Mouse (Mus musculus): Measurements from ENCODE around the gene Arid3c. TPM values are rescaled to one million over a fixed set of nuclear protein-coding genes. Genes with fewer than 3 reads are reported as not detected.
"Not testable (repeated sequence)": the region's sequence is repeated elsewhere in the genome, so short reads cannot be mapped to it uniquely, and the experiment has no call there.

Gene Arid3c
- polyA plus RNA-seq, 1 experiment = not detected

DNA sequence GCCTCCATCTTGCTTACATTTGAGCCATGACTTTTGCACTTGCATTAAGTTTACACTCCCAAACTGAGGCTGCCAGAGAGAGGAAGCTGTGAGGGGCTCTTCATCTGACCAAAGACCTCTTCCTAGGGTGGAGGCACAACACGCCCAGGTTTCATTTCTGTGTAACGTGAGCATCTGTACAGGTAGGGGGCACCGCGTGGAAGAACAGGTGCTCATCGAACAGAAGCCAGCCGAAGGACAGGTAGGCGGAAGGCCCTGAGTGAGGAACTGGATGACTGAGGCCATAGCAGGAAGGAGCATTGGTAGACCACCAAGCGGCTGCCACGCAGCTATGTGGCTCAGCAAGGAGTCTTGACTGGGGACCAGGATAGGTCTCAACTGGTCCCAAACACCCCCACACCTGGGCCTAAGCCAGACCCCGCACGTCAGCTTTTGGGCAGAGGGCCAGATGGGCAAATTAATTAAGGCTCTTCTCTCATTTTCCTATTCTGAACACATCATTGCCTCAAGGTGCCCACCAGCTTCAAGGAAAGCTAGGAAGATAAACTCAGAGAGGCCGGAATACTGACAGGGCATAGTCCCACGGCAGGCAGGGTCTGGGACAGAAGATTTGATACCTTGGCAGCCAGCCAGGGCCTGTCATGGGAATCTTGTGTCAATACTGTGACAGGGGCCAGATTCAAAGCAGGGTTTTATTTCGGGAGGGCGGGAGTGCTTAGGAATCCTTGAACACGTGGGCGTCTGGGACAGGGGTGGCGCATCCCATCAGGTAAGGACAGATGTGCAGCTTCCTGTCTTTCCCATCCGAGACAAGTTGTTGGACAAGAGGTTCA, 24.8 kb downstream of the Arid3c start:
- H3K27ac ChIP-seq (ENCODE audit: insufficient read depth, low read depth, low read length) = no peak overlapping the region
- WGBS = 68% methylated on average over 19 of the region's 19 CpGs
- DNase-seq = no peak
- H3K4me3 ChIP-seq (ENCODE audit: insufficient read depth, low read depth, low read length) = no peak overlapping the region
- H3K4me1 ChIP-seq (ENCODE audit: control insufficient read depth, insufficient read depth, low read length) = no peaks in the 10 kb centered on the region
- H3K27me3 ChIP-seq (replicated peaks; ENCODE audit: control insufficient read depth, insufficient read depth, low read length) = no peaks in the 10 kb centered on the region
- TF ChIP-seq CTCF (conservative IDR thresholded peaks at IDR 0.05; ENCODE audit: insufficient read depth, insufficient read length, low read depth, low read length) (no peak), POLR2A (IDR thresholded peaks at IDR 0.05; ENCODE audit: low read depth, low read length) (no peak)
- no peaks in the 10 kb centered on the region for H3K36me3 ChIP-seq (ENCODE audit: control insufficient read depth, insufficient read depth, low read length)

DNA sequence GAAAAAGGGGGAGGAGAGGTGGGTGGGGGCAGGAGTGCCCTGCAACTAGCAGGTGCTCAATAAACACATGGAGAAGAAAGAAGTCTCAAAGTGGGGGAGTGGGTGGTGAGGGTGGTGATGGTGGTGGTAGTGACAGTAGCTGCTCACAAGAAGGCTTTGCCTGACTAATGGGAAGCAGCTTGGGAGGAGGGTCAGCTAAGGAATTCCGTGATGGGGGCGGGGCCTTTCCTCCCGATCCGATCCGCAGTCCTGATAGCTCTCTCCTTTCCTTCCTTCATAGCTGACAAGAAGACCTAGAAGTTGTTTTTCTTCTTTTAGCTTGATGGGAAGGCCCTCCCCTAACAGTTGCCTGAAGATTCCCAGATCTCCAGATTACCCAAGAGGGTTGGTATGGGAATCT, 26.3 kb downstream of the Arid3c start:
- Histone ChIP-seq H3K4me3 (ENCODE audit: insufficient read depth, low read depth, low read length) (no peak overlapping the region), H3K27me3 (replicated peaks; ENCODE audit: control insufficient read depth, insufficient read depth, low read length) (no peaks in the 10 kb centered on the region), H3K36me3 (ENCODE audit: control insufficient read depth, insufficient read depth, low read length) (no peaks in the 10 kb centered on the region), H3K27ac (ENCODE audit: insufficient read depth, low read depth, low read length) (no peak overlapping the region), H3K4me1 (ENCODE audit: control insufficient read depth, insufficient read depth, low read length) (no peaks in the 10 kb centered on the region)
- TF ChIP-seq POLR2A (IDR thresholded peaks at IDR 0.05; ENCODE audit: low read depth, low read length) = no peak
- no peak for TF ChIP-seq CTCF (conservative IDR thresholded peaks at IDR 0.05; ENCODE audit: insufficient read depth, insufficient read length, low read depth, low read length)
- DNase-seq = peak; percentile 25
- WGBS = 12% methylated on average over 5 of the region's 5 CpGs

DNA sequence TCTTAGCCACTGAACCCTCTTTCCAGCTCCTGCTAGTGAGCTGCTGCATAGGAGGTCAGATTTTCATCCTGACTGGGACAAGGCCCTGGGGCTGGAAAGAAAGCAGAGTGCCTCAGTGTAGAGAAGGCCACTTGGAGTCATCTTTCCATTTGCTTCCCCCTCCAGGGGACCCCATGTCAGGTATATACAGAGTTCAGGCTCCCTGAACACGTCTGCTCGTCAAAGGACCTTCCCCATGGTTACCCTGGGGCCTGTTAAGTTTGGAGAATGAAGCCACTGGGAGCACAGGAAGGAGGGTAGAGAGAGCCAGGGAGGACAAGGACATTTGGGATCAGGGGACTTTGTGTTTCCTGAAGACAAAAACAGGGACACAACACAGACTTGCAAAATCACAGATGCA, 28.7 kb downstream of the Arid3c start:
- not testable (repeated sequence) for H3K4me1 ChIP-seq (ENCODE audit: control insufficient read depth, insufficient read depth, low read length); H3K27me3 ChIP-seq (replicated peaks; ENCODE audit: control insufficient read depth, insufficient read depth, low read length); H3K27ac ChIP-seq (ENCODE audit: insufficient read depth, low read depth, low read length); H3K36me3 ChIP-seq (ENCODE audit: control insufficient read depth, insufficient read depth, low read length); DNase-seq; H3K4me3 ChIP-seq (ENCODE audit: insufficient read depth, low read depth, low read length)
- WGBS = 84% methylated on average over 2 of the region's 2 CpGs

DNA sequence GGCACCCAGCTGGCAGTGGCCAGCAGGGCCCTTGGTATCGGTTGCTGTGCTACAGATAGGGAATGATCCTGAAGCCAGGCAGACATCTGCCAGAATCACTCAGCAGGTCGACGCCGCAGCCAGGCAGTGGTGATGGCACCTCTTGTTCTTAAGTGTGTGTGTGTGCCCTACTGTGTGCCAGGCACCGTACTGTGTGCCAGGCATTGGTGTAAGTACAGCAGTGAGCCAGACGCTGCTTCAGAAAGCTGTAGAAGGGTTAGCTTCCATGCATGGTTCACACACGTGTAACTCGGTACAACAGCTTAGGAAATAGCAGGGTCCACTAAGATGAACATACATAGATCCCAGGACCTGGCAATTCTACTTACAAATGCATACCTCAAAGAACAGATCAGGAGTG, 30.7 kb downstream of the Arid3c start:
- H3K4me3 ChIP-seq (ENCODE audit: insufficient read depth, low read depth, low read length); H3K4me1 ChIP-seq (ENCODE audit: control insufficient read depth, insufficient read depth, low read length); DNase-seq; H3K27ac ChIP-seq (ENCODE audit: insufficient read depth, low read depth, low read length); H3K36me3 ChIP-seq (ENCODE audit: control insufficient read depth, insufficient read depth, low read length); H3K27me3 ChIP-seq (replicated peaks; ENCODE audit: control insufficient read depth, insufficient read depth, low read length): not testable (repeated sequence)
- 76% methylated on average over 7 of the region's 8 CpGs for WGBS

DNA sequence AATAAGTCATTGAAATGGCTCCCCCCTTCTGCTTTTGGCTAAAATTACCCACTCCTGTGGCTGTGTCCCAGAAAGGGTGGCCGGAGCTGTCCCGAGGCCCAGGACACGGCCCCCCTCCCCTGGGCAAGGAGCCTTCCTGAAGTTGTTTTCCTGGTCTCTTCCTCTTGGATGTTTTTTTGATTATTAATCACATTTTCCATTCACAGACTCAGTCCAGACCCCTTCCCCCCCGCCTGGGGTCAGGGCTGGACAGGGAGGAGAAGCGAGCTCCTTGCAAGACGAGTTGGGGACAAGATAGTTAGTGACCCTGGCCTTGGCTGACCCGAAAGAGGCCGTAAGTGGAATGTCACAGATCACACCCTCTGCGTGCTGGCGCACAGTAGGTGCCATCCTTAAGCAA, 31.2 kb downstream of the Arid3c start, which contains the start of gene Il11ra1:
Gene Il11ra1, plus strand, starts transcription at position 207 of the 400 bp plus-strand sequence.
- H3K4me1 ChIP-seq (ENCODE audit: control insufficient read depth, insufficient read depth, low read length); H3K27ac ChIP-seq (ENCODE audit: insufficient read depth, low read depth, low read length); DNase-seq; H3K36me3 ChIP-seq (ENCODE audit: control insufficient read depth, insufficient read depth, low read length); H3K27me3 ChIP-seq (replicated peaks; ENCODE audit: control insufficient read depth, insufficient read depth, low read length); H3K4me3 ChIP-seq (ENCODE audit: insufficient read depth, low read depth, low read length): not testable (repeated sequence)
- 67% methylated on average over 10 of the region's 10 CpGs for WGBS

DNA sequence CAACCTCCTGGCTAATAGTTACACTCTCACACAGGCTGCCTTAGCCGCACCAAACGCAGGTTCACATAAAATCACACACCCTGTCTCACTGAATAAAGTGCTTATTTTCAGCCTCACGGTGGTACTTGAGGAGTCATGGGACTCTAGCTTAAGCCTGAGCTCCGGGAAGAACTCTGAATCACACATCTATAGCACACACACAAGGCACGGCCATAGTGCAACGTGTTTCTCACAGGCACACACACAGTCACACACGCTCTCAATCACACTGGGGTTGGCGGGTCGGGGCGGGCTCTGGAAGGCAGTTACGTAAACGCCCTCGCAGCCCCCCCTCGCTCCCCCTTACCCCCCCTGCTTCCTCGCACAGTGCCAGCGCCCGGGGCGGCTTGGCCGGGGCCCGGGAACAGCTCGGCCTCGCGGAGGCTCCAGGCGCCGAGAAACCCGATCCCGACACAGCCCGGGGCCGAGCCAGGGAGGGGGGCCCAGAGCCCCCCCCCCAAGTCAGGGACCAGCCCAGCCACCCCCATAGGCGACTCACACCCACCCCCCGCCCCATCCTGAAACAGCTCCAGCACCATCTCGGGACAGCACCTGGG, 32.4 kb downstream of the Arid3c start:
- H3K27ac ChIP-seq (ENCODE audit: insufficient read depth, low read depth, low read length); H3K4me3 ChIP-seq (ENCODE audit: insufficient read depth, low read depth, low read length); H3K27me3 ChIP-seq (replicated peaks; ENCODE audit: control insufficient read depth, insufficient read depth, low read length); H3K36me3 ChIP-seq (ENCODE audit: control insufficient read depth, insufficient read depth, low read length); H3K4me1 ChIP-seq (ENCODE audit: control insufficient read depth, insufficient read depth, low read length): not testable (repeated sequence)
- peak; percentile 49 for DNase-seq
- WGBS = 11% methylated on average over 25 of the region's 32 CpGs

DNA sequence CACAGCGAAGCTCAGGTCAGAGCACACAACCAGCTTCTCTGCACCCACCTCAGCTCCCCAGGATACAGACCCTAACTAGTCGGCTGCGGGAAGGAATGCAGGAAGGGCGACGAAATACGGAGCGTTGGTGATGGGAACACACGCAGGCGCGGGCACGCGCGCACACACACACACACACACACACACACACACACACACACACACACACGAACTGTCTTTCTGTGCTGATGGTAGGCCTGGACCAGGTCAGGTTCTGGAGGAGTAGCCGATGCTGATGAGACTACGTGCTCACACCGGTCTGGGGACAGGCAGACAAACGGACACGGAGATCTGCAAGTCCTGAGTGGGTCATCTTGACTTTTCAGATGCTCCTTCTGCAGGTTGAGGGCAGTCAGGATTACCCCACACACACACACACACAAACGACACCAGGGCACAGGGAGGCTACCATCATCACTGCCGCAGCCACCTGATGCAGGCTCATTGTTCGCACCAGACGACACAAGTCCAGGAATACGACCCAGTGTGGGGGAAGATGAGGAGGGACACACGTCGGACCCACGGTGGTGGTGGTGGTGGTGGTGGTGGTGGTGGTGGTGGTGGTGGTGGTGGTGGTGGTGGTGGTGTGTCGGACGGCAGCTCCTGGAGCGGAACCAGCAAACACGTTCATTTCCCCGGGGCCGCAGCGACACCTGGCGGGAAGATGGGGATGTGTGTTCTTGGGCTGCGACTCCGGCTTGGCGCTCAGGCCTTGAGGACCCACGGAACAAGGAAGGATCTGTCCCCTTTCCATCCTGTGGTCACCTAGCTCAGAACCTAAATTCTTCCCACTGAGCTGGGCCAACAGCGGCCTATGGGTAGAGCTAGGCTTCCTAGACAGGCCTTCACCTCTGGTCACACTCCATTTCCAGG, 33.8 kb downstream of the Arid3c start, which contains the start of gene Cntfr:
Gene Cntfr, minus strand, starts transcription at position 160 of the 912 bp plus-strand sequence.
- H3K36me3 ChIP-seq (ENCODE audit: control insufficient read depth, insufficient read depth, low read length); H3K27ac ChIP-seq (ENCODE audit: insufficient read depth, low read depth, low read length); H3K27me3 ChIP-seq (replicated peaks; ENCODE audit: control insufficient read depth, insufficient read depth, low read length); H3K4me1 ChIP-seq (ENCODE audit: control insufficient read depth, insufficient read depth, low read length): not testable (repeated sequence)
- peak; percentile 64 for TF ChIP-seq CTCF (conservative IDR thresholded peaks at IDR 0.05; ENCODE audit: insufficient read depth, insufficient read length, low read depth, low read length)
- H3K4me3 ChIP-seq (ENCODE audit: insufficient read depth, low read depth, low read length) = peak within 1 kb of the TSS; percentile 21; the same call in 1 of the 2 replicates
- peak; percentile 83 for DNase-seq
- 35% methylated on average over 33 of the region's 40 CpGs for WGBS

DNA sequence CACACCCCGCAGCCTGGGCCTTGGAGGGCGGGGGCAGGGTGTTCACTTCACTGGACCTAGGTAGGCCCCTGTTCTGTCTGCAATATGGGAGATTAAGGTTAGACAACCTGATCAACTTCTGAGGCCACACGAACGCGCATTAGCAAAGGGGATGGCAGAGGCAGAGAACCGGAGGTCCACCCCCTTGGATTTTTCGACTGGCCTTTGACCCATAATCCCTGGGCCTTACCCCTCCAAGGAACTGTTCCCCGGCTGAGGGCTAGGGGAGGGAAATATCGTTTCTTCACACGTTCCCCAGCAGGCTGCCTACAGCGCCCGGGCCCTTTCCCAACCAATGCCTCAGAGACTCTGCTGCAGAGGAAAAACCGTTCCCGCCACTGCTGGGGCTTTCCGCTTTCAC, 34.5 kb downstream of the Arid3c start:
- H3K27me3 ChIP-seq (replicated peaks; ENCODE audit: control insufficient read depth, insufficient read depth, low read length); H3K36me3 ChIP-seq (ENCODE audit: control insufficient read depth, insufficient read depth, low read length); H3K4me1 ChIP-seq (ENCODE audit: control insufficient read depth, insufficient read depth, low read length); H3K27ac ChIP-seq (ENCODE audit: insufficient read depth, low read depth, low read length); DNase-seq; H3K4me3 ChIP-seq (ENCODE audit: insufficient read depth, low read depth, low read length): not testable (repeated sequence)
- 46% methylated on average over 15 of the region's 15 CpGs for WGBS

DNA sequence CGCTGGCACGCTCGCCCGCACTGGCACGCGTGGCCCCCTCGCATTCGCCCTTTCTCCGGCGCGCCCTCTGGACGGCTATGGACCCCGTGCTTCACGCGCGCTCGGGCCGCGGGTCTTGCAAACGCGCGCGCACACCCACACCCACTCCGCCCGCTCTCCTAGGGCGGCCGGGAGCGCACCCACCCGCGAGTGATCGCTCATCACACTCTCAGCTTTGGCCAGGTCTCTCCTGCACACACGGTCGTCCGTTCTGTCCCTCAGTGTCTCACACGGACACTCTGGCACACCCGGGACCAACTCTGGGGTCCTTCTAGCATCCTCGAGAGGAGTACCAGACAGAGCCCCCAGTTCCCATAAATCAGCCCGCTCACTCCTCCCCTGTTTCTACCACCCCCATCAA, 35.1 kb downstream of the Arid3c start:
- H3K27me3 ChIP-seq (replicated peaks; ENCODE audit: control insufficient read depth, insufficient read depth, low read length); H3K27ac ChIP-seq (ENCODE audit: insufficient read depth, low read depth, low read length); DNase-seq; H3K36me3 ChIP-seq (ENCODE audit: control insufficient read depth, insufficient read depth, low read length); H3K4me1 ChIP-seq (ENCODE audit: control insufficient read depth, insufficient read depth, low read length); H3K4me3 ChIP-seq (ENCODE audit: insufficient read depth, low read depth, low read length): not testable (repeated sequence)
- WGBS = 15% methylated on average over 17 of the region's 38 CpGs

DNA sequence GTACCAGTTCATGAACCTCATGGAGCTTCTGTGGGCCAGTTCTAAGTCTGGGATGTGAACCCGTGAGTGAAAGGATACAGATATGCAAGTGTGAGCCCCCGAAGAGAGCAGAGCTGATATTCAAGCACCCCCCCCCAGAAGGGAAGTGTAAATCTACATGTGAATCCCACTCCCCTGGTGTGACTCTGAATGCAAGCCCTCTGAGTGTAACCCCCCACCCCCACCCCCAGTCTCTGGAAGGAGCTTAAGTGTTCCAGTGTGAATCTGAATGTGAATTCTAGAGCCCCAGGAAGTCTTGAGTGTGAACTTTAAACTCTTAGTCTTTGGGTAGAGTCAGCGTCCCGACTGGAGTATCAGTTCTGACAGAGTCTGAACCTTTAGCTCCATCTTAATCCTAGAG, 37.4 kb downstream of the Arid3c start:
- H3K27ac ChIP-seq (ENCODE audit: insufficient read depth, low read depth, low read length); H3K4me3 ChIP-seq (ENCODE audit: insufficient read depth, low read depth, low read length); H3K4me1 ChIP-seq (ENCODE audit: control insufficient read depth, insufficient read depth, low read length); H3K36me3 ChIP-seq (ENCODE audit: control insufficient read depth, insufficient read depth, low read length); DNase-seq; H3K27me3 ChIP-seq (replicated peaks; ENCODE audit: control insufficient read depth, insufficient read depth, low read length): not testable (repeated sequence)
- 39% methylated on average over 4 of the region's 4 CpGs for WGBS
